Mouse (Mus musculus) hindbrain, embryonic 12.5 days (tissue): Measurements from ENCODE around the gene Lgmn. TPM values are rescaled to one million over a fixed set of nuclear protein-coding genes. Genes with fewer than 3 reads are reported as not detected.

ENCODE experiments used
- ATAC-seq: fragments of 200-750 bp; cut with Nextera tagmentation; 2 replicates; pipeline ENCODE4 v1.8.0; 2017; ENCODE audit warnings: moderate TSS enrichment; ENCODE audit not compliant: low FRiP score
- H3K27ac ChIP-seq: fragments of 300-500 bp; sonication (generic); 2 replicates; pipeline ENCODE4 v1.5.1; 2016; ENCODE audit warnings: mild to moderate bottlenecking
- H3K27me3 ChIP-seq: fragments of 300-500 bp; sonication (generic); 2 replicates; pipeline ENCODE4 v1.6.1; 2016; ENCODE audit warnings: mild to moderate bottlenecking
- H3K36me3 ChIP-seq: fragments of 300-500 bp; sonication (generic); 2 replicates; pipeline ENCODE4 v1.6.1; 2016; ENCODE audit warnings: mild to moderate bottlenecking
- H3K4me1 ChIP-seq: fragments of 300-500 bp; sonication (generic); 2 replicates; pipeline ENCODE4 v1.6.1; 2016
- H3K4me2 ChIP-seq: fragments of 300-500 bp; sonication (generic); replicated peaks from 2 replicates; pipeline ENCODE4 v1.6.1; 2016; ENCODE audit warnings: mild to moderate bottlenecking
- H3K4me3 ChIP-seq: fragments of 300-500 bp; sonication (generic); 2 replicates; pipeline ENCODE4 v1.5.1; 2016; ENCODE audit warnings: mild to moderate bottlenecking
- H3K9ac ChIP-seq: fragments of 300-500 bp; sonication (generic); 2 replicates; pipeline ENCODE4 v1.6.1; 2016; ENCODE audit warnings: mild to moderate bottlenecking, moderate library complexity
- H3K9me3 ChIP-seq: fragments of 300-500 bp; sonication (generic); replicated peaks from 2 replicates; pipeline ENCODE4 v1.6.1; 2016; ENCODE audit warnings: mild to moderate bottlenecking
- WGBS: fragments of 180-500 bp; shearing (Covaris S2); methylation state at CpG from one replicate; pipeline ENCODE4 v1.1.7; 2016; 5-methylcytosine and 5-hydroxymethylcytosine counted together
- polyA plus RNA-seq: library from polyadenylated mRNA; unstranded; fragments of >200 nt; fragmentation: Nextera tagmentation; extraction: Ambion mirVana; gene quantifications from 2 replicates; pipeline ENCODE4 v1.2.1, GENCODE M21; 2016

The Lgmn gene
- polyA plus RNA-seq, 1 experiment from 2014 or later: 73.7 TPM

- no peak for ATAC-seq
These were observed 26.4 kb downstream of the Lgmn start for GRCm38 (mm10) chr12:102413171-102413570.

GRCm38 (mm10) chr12:102398588-102398987 lies 41.0 kb downstream of the Lgmn start:
- Histone ChIP-seq H3K36me3 (peaks cover 31% of the 10 kb centered on the region), H3K27me3 (peaks cover 23% of the 10 kb centered on the region), H3K4me2 (no peak overlapping the region), H3K4me3 (no peak overlapping the region), H3K4me1 (peaks cover 10% of the 10 kb centered on the region; the same call in 1 of the 2 replicates), H3K9me3 (no peaks in the 10 kb centered on the region), H3K27ac (no peak overlapping the region), H3K9ac (no peak overlapping the region)
- 92% methylated on average over 4 of the region's 4 CpGs for WGBS
- no peak for ATAC-seq

More at GRCm38 (mm10) chr12:102413171-102413570, 26.4 kb downstream of the Lgmn start:
- Histone ChIP-seq H3K4me2 (no peak overlapping the region), H3K9me3 (no peaks in the 10 kb centered on the region), H3K4me3 (no peak overlapping the region), H3K4me1 (0 out of 2 replicates have a peak, but pooled peaks cover 4% of the 10 kb centered on the region), H3K27me3 (no peaks in the 10 kb centered on the region), H3K27ac (no peak overlapping the region), H3K36me3 (0 out of 2 replicates have a peak, but pooled peaks cover 5% of the 10 kb centered on the region), H3K9ac (no peak overlapping the region)
- 89% methylated on average over 13 of the region's 13 CpGs for WGBS

- 0 out of 2 replicates have a peak, but pooled peaks have one; percentile 20 for ATAC-seq
- 25% methylated on average over 19 of the region's 19 CpGs for WGBS
- Histone ChIP-seq H3K9ac (no peak overlapping the region), H3K36me3 (peaks cover 23% of the 10 kb centered on the region), H3K4me3 (no peak overlapping the region), H3K4me1 (peaks cover 10% of the 10 kb centered on the region; the same call in 1 of the 2 replicates), H3K27ac (no peak overlapping the region), H3K9me3 (no peaks in the 10 kb centered on the region), H3K27me3 (peaks cover 28% of the 10 kb centered on the region), H3K4me2 (no peak overlapping the region)
These were observed 43.3 kb downstream of the Lgmn start for GRCm38 (mm10) chr12:102395998-102396991.

- Histone ChIP-seq H3K27ac (no peak overlapping the region), H3K9me3 (no peaks in the 10 kb centered on the region), H3K9ac (no peak overlapping the region), H3K36me3 (peaks cover 16% of the 10 kb centered on the region), H3K4me2 (no peak overlapping the region), H3K4me3 (no peak overlapping the region), H3K27me3 (peaks cover 28% of the 10 kb centered on the region), H3K4me1 (peaks cover 10% of the 10 kb centered on the region; the same call in 1 of the 2 replicates)
- ATAC-seq: no peak
- 65% methylated on average over 9 of the region's 9 CpGs for WGBS
These were observed 44.1 kb downstream of the Lgmn start for GRCm38 (mm10) chr12:102395537-102395936.

GRCm38 (mm10) chr12:102394496-102394895 lies 45.1 kb downstream of the Lgmn start:
- no peak overlapping the region for H3K4me3 ChIP-seq
- ATAC-seq: no peak
- H3K9ac ChIP-seq: no peak overlapping the region
- WGBS: 91% methylated on average over 7 of the region's 7 CpGs
- H3K4me2 ChIP-seq: no peak overlapping the region
- peaks cover 29% of the 10 kb centered on the region for H3K27me3 ChIP-seq
- peaks cover 10% of the 10 kb centered on the region; the same call in 1 of the 2 replicates for H3K4me1 ChIP-seq
- peaks cover 10% of the 10 kb centered on the region for H3K36me3 ChIP-seq
- no peak overlapping the region for H3K27ac ChIP-seq
- no peaks in the 10 kb centered on the region for H3K9me3 ChIP-seq

GRCm38 (mm10) chr12:102391982-102392381 lies 47.6 kb downstream of the Lgmn start:
- H3K4me3 ChIP-seq: no peak overlapping the region
- ATAC-seq: no peak
- H3K9me3 ChIP-seq: no peaks in the 10 kb centered on the region
- WGBS: 69% methylated on average over 4 of the region's 4 CpGs
- peaks cover 36% of the 10 kb centered on the region for H3K27me3 ChIP-seq
- H3K4me1 ChIP-seq: peaks cover 6% of the 10 kb centered on the region; the same call in 1 of the 2 replicates
- H3K36me3 ChIP-seq: peaks cover 5% of the 10 kb centered on the region; the same call in 1 of the 2 replicates
- H3K4me2 ChIP-seq: no peak overlapping the region
- H3K27ac ChIP-seq: no peak overlapping the region
- H3K9ac ChIP-seq: no peak overlapping the region

- peaks cover 5% of the 10 kb centered on the region; the same call in 1 of the 2 replicates for H3K36me3 ChIP-seq
- H3K4me3 ChIP-seq: no peak overlapping the region
- H3K4me2 ChIP-seq: no peak overlapping the region
- no peaks in the 10 kb centered on the region for H3K9me3 ChIP-seq
- H3K27ac ChIP-seq: no peak overlapping the region
- H3K4me1 ChIP-seq: peaks cover 5% of the 10 kb centered on the region; the same call in 1 of the 2 replicates
- H3K27me3 ChIP-seq: peaks cover 36% of the 10 kb centered on the region
- 85% methylated on average over 2 of the region's 2 CpGs for WGBS
- ATAC-seq: no peak
- H3K9ac ChIP-seq: no peak overlapping the region
These were observed 48.5 kb downstream of the Lgmn start for GRCm38 (mm10) chr12:102391109-102391508.

GRCm38 (mm10) chr12:102390042-102390441 lies 49.6 kb downstream of the Lgmn start:
- Histone ChIP-seq H3K27ac (no peak overlapping the region), H3K4me1 (no peaks in the 10 kb centered on the region), H3K9ac (no peak overlapping the region), H3K9me3 (no peaks in the 10 kb centered on the region), H3K36me3 (peaks cover 5% of the 10 kb centered on the region; the same call in 1 of the 2 replicates), H3K4me2 (0 out of 2 replicates have a peak overlapping the region, but pooled peaks have one; percentile 6), H3K4me3 (no peak overlapping the region), H3K27me3 (peaks cover 31% of the 10 kb centered on the region)
- ATAC-seq: no peak
- WGBS: 37% methylated on average over 8 of the region's 8 CpGs

- Histone ChIP-seq H3K4me2 (no peak overlapping the region), H3K9me3 (no peaks in the 10 kb centered on the region), H3K27ac (no peak overlapping the region), H3K4me1 (no peaks in the 10 kb centered on the region), H3K4me3 (no peak overlapping the region), H3K9ac (no peak overlapping the region), H3K36me3 (no peaks in the 10 kb centered on the region), H3K27me3 (peaks cover 17% of the 10 kb centered on the region)
- peak; percentile 66 for ATAC-seq
- WGBS: 54% methylated on average over 16 of the region's 16 CpGs
These were observed 52.2 kb downstream of the Lgmn start for GRCm38 (mm10) chr12:102387219-102387917.

GRCm38 (mm10) chr12:102384819-102385218 lies 54.8 kb downstream of the Lgmn start:
- Histone ChIP-seq H3K4me2 (no peak overlapping the region), H3K27ac (no peak overlapping the region), H3K27me3 (peaks cover 13% of the 10 kb centered on the region), H3K9me3 (no peaks in the 10 kb centered on the region), H3K4me1 (no peaks in the 10 kb centered on the region), H3K4me3 (no peak overlapping the region), H3K9ac (no peak overlapping the region), H3K36me3 (no peaks in the 10 kb centered on the region)
- WGBS: 27% methylated on average over 3 of the region's 3 CpGs
- ATAC-seq: no peak

- WGBS: 89% methylated on average over 9 of the region's 9 CpGs
- Histone ChIP-seq H3K9ac (no peak overlapping the region), H3K4me2 (no peak overlapping the region), H3K9me3 (no peaks in the 10 kb centered on the region), H3K36me3 (no peaks in the 10 kb centered on the region), H3K4me1 (no peaks in the 10 kb centered on the region), H3K4me3 (no peak overlapping the region), H3K27me3 (no peaks in the 10 kb centered on the region), H3K27ac (no peak overlapping the region)
- no peak for ATAC-seq
These were observed 56.3 kb downstream of the Lgmn start for GRCm38 (mm10) chr12:102383288-102383687.

GRCm38 (mm10) chr12:102382180-102382579 lies 57.4 kb downstream of the Lgmn start:
- Histone ChIP-seq H3K9ac (no peak overlapping the region), H3K27ac (no peak overlapping the region), H3K4me3 (no peak overlapping the region), H3K4me2 (no peak overlapping the region), H3K4me1 (no peaks in the 10 kb centered on the region), H3K9me3 (no peaks in the 10 kb centered on the region), H3K36me3 (no peaks in the 10 kb centered on the region), H3K27me3 (no peaks in the 10 kb centered on the region)
- WGBS: 86% methylated on average over 8 of the region's 8 CpGs
- ATAC-seq: no peak
